Mouse (Mus musculus): ENCODE measurements around the gene Ifnar1.
"Not testable (repeated sequence)": the region's sequence is repeated elsewhere in the genome, so short reads cannot be mapped to it uniquely, and the experiment has no call there.

Ifnar1 gene

DNA sequence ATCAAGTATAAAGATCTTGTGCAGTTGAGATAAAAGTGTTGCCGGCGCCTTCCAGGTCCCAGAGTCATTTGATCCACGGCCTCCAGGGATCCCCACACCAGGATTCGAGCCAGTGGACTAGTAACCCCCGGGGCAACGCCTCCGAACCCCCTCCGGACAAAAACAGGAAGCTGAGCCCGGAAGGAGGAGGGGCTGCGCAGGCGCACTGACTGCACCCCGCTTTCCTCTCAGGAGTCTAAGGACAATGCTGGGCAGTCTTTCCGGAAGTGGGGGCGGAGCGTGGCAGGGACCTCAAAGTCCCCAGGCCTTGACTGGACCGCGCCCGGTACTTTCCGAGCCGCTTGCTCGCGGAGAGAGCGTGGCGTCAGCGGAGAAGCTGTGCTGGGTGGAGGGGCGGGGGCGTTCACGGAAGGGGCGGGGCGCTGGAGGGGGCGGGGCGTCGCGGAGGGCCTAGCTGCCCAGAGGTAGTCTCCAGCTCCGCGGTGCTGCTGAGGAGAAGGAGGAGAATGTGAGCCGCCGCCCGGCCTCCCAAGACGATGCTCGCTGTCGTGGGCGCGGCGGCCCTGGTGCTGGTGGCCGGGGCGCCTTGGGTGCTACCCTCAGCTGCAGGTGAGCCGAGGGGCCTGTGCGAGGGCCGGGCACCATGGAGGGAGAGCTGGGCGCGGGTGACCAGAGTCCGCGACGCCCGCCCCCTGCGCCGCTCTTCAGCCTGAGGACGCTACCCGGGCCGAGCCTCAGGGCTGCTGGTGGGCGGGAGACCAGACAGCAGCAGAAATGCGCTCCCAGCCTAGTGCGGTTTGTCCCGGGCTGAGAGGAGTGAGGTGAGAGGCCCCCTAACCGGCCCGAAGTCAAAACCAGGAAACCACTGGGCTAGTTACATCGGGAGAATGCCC lies at the start of gene Ifnar1:
Ifnar1 (plus strand) TSS at position 431 of the 893 bp plus-strand sequence.
- DNase-seq (ENCODE audit: low read depth, low spot score): peak; percentile 97

DNA sequence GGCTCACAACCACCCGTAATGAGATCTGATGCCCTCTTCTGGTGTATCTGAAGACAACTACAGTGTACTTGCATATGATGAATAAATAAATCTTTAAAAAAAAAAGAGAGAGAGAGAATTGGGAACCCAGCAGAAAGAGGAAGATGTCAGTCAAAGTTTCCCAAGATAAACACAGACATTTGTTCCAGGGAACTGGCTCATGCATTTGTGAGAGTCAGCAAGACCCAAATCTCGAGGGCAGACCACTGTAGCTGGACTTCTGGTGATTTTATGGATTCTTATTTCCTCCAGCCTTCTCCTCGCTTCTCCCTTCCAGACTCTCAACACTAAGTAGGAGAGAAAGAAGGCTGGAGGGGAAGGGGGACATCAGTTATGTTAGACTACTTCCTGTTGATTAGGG lies 47.0 kb upstream of the Ifnar1 start:
- no peak for DNase-seq (ENCODE audit: low read depth, low spot score)

DNA sequence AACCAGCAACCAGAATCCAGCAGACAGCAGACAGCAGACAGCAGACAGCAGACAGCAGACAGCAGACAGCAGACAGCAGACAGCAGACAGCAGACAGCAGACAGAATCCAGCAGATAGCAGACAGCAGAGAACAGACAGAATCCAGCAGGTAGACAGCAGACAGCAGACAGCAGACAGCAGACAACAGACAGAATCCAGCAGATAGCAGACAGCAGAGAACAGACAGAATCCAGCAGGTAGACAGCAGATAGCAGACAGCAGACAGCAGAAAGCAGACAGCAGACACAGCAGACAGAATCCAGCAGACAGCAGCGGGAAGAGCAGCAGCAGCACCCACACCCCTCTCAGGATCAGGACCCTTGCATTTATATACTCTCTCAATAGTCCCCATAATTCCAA lies 46.4 kb upstream of the Ifnar1 start:
- DNase-seq (ENCODE audit: low read depth, low spot score): not testable (repeated sequence)

DNA sequence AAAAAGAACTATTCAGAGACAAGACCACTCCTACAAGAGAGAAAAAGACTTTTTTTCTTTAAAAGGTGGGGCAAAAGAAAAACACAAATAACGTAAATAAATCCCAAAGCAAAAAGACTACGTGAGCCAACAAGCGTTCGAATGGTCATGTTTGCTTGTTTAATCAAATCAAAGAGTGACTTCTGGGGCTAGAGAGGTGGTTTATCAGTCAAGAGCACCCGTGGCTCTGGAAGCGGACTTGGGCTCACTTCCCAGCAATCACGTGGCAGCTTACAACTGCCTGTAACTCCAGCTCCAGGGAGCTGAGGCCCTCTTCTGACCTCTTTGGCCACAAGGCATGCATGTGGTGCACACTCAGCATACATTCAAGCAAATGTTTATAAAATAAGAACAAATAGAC lies 43.7 kb upstream of the Ifnar1 start:
- DNase-seq (ENCODE audit: low read depth, low spot score): peak; percentile 95

DNA sequence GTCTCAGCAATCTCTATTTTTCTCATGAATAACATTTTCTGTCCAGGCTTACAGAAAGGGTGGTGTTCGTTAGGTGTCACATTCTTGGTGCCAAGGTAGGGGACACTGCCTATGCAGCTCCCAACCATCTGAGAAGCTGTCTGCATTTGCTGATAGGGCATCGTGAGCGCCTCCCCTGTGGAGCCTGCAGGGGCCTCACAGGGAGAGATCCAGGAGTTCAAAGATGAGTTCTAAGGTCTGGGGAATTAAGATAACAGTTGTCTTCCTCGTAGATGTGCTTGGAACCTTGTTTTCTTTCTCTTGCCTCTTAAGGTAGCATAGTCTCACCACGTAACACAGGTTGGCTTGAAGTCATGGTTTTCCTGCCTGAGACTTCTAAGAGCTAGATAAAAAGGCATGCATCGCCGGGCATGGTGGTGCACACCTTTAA lies 43.2 kb upstream of the Ifnar1 start:
- peak; percentile 91 for DNase-seq (ENCODE audit: low read depth, low spot score)

DNA sequence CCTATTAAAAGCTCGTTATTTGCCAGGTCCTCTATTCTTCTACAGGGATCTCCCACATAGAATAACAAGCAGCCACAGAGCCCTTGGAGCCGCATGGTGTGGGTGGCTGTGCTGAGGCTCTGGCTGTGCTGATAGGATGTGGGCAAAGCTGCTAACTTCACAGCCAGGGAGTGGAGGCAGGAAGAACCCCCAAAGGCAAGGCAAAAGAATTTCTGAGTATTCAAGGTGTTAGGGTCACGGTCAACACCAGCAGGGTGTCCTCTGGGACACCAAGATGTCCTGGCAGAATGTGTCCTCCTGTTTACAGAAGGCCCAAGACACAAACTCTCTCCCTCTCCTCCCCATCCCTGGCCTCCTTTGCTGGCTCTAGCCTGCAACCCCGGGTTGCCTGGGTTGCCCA lies 42.6 kb upstream of the Ifnar1 start:
- peak; percentile 63 for DNase-seq (ENCODE audit: low read depth, low spot score)

DNA sequence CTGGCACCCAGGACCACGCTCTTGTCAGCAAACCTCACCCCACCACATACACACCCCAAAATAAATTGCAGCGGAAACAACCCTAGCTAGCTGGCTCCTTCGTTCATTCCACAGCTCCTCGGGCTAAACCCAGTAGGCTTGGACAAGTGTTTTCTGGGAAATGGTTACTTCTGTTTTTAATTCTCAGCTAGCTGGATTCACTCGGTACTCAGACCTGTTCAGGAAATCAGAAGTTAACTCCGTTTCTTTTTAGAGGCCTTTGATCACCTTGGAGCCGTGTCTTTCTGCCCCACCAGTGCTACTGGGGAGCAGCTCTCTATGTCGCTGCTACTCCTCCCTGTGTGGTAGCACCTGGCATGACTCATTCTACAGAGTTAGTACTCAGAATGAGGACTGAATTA lies 41.8 kb upstream of the Ifnar1 start:
- DNase-seq (ENCODE audit: low read depth, low spot score): no peak

DNA sequence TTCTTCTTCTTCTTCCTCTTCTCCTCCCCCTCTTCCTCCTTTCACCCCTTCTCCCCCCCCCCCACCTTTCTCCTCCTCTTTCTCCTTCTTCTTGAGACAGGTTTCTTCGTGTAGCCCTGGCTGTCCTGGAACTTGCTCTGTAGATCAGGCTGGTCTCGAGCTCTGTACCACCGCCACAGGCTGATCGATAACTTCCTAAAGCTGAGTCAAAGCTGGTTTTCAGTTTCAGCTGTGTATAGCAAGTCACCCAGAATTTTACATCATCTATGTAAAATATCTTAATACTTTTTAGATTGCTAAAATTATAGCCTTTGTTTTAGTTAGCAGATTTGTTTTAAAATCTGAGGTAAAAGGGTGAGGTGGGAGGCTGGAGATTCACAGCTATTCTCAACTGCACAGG lies 40.2 kb upstream of the Ifnar1 start:
- no peak for DNase-seq (ENCODE audit: low read depth, low spot score)

DNA sequence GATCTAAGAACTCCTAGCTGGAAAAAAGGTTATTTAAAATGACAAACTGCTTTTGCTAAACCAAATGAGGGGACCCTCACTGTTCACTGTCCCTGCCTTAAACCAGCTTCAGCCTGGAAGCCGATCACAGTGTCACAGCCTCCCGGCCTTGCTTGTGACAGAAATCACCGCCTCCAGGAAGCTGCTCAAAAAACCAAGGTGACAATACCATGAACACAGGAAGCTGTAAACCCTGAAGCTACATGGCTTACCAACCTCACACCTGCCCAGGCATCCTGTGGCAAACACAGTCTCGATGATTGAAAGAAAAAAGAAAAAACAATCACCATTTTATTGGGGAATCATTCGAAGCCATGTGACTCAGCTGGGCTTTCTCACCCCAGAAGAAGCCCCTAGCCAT lies 39.5 kb upstream of the Ifnar1 start:
- no peak for DNase-seq (ENCODE audit: low read depth, low spot score)

DNA sequence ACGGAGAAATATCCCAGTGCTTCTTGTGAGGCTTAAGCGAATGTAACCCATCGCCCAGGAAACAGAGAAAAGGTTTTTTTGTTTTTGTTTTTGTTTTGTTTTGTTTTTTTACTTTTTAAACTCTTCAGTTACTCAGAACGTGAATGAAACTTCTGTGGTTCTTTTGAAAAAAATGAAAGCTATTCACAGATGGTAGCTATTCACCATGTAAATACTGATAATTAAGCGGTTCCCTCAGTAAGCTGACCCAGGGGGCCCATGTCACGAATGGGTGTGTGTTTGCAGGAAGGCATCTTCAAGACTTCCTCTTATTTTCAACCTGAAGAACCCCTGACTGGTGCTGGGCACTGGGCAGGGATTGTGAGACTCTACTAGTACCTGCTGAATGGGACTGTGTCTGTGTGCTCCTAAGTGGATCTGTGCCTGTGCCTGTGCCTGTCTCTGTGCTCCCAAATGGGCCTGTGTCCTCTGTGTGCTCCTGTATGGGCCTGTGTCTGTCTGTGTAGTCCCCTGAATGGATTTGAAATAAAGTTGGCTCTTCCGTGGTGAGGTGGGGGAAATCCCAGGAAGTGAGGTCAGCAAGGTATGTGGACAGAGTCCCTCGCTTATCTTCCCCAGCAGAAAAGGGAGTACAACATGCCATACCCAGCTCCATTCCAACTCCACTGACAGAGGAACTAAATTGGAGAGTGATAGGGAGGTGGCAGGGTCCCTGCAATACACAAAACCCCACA lies 38.1 kb upstream of the Ifnar1 start:
- DNase-seq (ENCODE audit: low read depth, low spot score): no peak

DNA sequence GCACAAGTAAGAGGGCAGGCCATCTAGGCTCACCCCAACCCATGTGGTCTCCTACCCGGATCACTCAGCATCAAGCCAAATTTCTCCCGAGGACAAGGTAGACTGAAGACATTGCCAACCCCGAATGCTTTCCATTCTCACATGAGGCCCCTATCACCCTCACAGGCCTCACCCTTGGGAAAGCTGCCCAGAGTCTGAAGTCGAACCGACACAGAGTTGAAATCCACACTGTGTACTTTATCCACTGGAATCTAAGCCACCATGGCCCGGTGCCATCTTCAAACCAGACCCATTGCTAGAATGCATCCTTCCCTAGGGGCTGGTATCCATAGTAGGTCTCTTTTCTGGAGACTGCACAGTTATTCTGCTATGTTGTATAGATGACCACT lies 37.5 kb upstream of the Ifnar1 start:
- DNase-seq (ENCODE audit: low read depth, low spot score): no peak

DNA sequence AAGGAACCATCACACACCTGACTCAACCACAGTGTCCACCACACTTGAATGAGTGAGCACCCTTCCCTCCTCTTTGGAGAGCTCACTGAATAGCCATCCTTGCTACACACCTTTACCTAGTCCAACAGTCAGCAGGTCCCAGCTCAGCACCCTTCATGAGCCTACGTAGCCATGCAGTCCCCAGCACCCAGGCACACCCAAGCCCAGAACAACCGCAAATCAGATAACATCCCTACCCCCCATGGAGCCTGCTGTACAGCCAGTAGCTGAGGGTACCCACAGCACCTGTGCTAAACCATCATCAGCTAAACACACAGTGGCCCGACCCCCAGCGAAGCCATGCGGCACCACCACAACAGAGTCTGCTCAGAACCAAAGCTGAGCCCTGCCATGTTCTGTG lies 37.0 kb upstream of the Ifnar1 start:
- DNase-seq (ENCODE audit: low read depth, low spot score): no peak

DNA sequence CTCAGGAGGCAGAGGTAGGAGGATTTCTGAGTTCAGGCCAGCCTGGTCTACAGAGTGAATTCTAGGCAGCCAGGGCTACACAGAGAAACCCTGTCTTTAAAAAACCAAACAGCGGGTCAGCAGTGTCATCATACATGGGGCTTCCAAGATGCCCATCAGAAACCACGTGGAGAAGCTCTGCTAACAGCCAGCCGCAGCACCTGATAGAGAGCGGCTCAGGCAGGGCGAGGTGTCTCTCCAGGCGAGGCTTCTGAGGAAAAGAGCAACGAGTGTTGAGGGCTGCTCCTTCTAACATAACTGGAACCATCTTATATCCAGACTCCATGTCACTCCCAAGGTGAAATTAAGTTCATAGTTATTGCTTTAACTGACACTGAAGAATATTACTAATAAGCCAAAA lies 36.1 kb upstream of the Ifnar1 start:
- DNase-seq (ENCODE audit: low read depth, low spot score): no peak

DNA sequence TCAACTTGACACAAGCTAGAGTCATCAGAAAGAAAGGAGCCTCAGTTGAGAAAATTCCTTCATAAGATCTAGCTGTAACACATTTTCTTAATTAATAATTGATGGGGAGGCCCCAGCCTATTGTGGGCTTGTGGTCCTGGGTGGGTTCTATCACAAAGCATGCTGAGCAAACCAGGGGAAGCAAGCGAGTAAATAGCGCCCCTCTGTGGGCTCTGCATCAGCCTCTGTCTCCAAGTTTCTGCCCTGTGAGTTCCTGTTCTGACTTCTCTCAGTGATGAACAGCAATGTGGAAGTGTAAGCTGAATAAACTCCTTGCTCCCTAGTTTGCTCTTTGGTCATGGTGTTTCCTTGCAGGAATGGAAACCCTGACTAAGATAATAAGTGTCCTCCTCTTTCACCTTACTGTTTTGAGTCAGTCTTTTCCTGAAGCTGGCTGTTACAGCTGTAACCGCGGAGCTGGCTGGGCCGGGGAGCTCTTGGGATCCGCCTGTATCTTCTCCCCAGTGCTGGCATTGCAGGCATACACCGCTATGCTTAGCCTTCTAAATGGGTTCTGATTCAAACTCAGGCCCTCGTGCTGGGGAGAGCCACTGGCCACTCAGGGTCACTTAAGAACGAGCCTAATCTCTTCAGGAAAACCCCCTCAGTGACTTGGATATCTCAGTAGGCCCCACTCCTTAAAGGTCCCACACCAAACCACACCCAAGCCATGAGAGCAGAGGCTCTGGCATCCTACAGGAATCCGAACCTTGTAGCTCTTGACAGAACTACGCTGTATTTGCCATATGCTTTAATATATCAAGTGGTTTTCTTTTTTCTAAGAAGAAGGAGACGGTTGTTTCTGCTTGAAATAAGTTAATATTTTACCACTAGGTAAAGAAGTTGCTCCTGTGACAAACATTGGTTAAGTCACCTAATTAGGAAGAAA lies 34.6 kb upstream of the Ifnar1 start:
- no peak for DNase-seq (ENCODE audit: low read depth, low spot score)

DNA sequence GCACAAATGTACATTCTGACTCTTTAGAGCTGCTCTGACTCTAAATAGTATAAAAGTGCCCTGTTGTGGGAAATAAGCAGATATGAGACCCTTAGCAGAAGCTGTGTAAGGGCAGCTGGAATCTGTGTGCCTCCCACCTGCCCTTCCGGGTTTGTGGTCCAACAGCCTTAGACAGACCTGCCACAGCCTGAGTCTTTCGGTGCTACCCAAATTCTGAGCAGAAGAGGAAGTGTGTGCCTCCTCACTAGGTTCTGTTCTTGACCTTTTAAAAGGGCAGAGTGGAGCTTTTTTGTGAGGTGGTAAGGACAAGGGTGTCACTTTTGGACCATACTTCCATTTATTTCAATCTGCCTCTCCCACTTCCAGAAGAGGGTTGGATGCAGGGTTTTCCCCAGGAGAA lies 33.1 kb upstream of the Ifnar1 start:
- no peak for DNase-seq (ENCODE audit: low read depth, low spot score)

DNA sequence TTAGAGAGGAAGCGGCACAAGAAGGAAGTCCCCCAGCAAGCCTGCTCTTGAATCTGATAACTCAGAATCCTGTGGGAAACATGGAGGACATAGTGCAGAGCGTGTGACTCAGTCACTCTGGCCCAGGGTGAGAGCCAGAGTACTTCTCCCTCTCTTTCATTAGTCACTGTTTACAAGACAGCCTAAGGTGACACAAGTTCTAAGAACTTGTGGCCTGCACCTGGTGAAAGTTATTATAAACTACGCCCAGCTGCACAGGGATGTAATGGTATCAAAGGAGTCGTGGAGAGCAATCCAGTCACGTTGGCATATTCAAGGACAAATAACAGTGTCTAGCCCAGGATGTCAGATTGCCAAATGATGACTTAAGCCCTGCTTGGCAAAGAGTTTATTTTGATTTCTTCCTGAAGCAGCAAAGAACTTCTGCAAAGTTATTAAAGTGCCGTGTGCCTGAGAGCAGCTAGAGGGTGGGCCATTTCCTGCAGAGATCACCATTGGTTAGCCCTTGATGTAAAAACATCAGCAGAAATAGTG lies 32.6 kb upstream of the Ifnar1 start:
- no peak for DNase-seq (ENCODE audit: low read depth, low spot score)

DNA sequence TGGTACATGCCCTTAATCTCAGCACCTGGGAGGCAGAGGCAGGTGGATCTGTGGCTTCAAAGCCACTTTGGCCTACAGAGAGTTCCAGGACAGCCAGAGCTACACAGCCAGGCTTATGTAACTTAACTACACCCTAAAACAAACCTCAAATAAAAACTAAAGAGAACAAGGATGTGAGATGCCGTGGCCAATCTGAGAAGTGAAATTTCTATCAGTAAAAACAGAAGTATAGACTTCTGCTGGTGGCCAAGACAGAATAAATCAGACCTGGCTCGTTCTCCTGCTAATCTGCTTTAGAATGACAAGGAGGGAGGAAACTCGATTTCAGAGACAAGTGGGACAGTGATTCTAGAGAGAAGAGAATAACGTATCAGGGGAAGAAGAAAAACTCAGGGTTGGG lies 29.2 kb upstream of the Ifnar1 start:
- DNase-seq (ENCODE audit: low read depth, low spot score): no peak

DNA sequence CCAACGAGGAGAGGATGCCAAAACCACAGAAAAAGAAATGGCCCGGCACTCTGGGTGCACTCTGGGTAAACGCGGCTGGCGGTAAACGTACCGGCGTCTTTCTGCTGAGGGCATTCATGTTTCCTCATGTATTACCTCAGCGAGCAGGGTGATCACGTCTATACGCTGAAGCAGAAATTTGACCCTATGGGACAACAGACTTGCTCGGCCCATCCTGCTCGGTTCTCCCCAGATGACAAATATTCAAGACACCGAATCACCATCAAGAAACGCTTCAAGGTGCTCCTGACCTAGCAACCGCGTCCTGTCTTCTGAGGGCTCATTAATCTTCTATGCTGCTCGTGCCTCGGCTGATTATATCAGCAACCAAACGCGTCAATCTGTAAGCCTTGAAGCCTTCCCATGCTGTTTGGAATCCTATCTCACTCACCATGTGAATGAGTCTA lies 26.7 kb upstream of the Ifnar1 start:
- no peak for DNase-seq (ENCODE audit: low read depth, low spot score)

DNA sequence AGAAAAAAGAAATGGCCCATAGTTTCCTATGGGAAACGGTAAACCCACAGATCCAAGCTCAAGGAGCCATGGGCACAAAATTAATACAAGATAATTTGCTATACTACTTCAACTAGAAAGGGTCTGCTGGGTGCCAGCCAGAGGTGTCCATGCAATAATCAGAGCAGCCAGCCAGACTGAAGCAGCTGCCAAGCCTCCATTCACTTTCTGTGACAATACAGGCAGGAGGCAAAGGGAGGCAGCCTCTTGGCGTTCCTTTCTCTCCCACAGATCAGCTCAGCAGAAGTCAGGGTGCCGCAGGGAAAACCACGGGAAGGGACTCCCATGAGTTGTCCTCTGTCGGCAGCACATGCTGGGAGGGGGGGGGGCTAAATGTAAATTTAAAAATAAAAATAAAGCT lies 26.1 kb upstream of the Ifnar1 start:
- DNase-seq (ENCODE audit: low read depth, low spot score): no peak

DNA sequence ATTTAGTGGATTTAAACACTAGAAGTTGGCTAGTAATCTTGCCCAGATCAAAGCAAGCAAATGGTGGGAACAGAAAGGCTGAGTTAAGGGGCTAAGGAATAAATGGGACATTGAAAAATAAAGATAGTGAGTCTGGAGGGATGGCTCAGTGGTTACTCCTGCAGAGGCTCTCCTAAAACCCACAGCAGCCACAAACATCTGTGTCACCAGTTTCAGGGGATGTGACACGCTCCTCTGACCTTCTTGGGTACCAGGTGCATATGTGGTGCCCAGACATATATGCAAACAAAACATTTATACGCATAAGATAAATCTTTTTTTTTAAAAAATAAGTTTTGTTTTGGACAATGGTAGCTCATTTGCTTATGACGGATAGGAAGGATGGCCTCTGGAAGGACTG lies 25.6 kb upstream of the Ifnar1 start:
- no peak for DNase-seq (ENCODE audit: low read depth, low spot score)

DNA sequence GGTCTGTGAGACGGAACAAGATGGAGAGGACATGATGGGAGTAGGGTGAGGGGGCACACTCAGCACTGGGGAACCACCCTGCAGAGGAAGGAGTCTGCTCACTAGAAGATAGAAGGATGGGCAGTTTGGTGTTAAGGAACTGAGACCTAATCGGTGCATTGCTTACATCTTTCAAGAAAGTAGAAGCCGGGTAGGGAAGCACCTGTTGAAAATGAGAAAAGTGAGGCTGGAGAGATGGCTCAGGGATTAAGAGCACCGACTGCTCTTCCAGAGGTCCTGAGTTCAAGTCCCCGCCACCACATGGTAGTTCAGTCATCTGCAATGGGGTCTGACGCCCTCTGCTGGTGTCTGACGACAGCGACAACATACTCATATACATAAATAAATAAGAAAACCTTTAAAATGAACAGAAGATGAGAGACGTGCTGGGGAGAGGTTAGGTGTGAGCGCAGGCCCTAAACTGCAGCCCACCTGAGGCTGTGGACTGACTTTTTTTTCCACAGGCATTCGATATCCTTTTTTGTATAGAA lies 25.1 kb upstream of the Ifnar1 start:
- no peak for DNase-seq (ENCODE audit: low read depth, low spot score)

Data from c-Kit-negative CD71-positive TER-119-positive erythroid progenitor cells, embryonic 14.5 days (primary cell).